Mouse (Mus musculus): ENCODE data around the gene Cds2.
"Not testable (repeated sequence)": the region's sequence is repeated elsewhere in the genome, so short reads cannot be mapped to it uniquely, and the experiment has no call there.

Cds2 gene

DNA sequence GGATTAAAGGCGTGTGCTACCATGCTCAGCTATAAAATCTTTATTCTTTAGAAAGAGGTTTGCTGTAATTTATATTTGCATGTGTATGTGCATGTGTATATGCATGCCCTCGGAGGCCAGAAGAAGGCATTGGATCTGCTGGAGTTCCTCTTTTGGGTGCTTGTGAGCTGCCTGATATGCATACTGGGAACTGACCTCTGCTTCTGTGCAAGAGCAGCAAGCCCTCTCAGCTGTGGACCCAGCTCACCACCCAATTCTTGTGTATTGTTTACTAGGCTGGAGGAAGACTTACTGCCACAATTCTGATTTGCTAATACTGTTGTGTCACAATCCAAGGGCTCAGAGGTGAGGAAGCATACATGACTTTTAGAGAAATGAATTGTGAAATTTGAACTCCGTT, 3.1 kb downstream of the Cds2 start:
- no peak for DNase-seq (ENCODE audit: low read depth)

GRCm38 (mm10) chr2:132269217-132269616, 6.3 kb downstream of the Cds2 start:
- no peak for DNase-seq (ENCODE audit: low read depth)

DNA sequence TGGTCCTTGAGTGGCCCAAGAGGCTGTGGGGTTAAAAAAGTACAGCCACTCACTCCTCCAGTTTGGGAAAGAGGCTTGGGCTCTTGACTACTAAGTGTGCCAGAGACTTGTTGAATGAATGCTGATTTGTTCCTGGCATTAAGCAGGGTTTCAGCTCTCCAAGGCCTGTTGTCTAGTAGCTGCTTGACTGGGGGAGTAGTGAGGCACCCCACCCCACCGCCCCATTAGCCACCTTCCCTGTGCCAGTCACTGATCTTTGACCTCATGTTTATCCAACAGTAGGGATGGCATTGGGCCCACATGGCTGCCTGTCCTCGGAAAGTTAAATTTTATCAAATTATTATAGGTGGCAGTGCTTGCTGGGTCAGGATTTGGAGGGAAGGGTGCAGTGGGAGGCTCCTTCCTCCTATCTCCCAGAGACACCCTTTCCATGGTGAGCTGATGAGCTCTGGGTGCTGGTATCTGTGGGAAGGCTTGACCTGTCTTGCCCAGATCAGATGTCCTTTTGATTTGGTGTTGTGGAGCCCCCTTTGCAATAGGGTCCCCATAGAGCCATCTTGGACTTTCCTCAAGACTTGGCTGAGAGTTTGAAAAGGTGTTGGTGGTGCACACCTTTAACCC, 7.5 kb downstream of the Cds2 start:
- DNase-seq (ENCODE audit: low read depth) = no peak

DNA sequence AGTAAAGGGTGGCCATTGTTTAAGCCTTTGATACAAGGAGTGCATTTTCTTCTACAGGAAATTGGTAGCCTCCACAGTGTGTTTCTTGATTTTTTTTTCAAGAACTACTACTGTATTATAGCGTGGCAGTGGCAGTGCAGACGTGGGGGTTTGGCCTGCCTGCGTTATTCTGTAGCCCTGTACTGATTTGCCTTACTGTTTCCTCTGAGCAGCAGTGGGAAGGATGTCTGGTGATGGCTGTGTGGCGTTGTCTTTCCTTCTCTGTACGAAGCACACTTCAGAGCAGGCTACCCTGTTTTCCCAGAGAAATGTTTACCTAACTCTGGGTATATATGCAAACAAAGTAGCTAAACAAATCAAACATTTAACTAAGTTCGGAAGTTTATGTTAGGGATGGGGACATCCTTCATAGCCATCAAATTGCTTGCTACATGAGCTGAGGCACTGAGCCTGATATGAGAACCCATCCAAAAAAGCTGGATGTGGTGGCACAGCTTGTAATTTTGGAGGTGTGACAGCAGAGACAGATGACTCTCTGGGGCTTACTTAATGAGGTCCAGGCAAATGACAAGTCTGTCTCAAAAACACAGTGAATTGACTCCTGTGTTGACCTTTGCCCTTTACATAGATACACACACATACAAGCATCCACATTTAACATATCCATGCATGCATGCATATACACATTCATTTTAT, 9.9 kb downstream of the Cds2 start:
- no peak for DNase-seq (ENCODE audit: low read depth)

DNA sequence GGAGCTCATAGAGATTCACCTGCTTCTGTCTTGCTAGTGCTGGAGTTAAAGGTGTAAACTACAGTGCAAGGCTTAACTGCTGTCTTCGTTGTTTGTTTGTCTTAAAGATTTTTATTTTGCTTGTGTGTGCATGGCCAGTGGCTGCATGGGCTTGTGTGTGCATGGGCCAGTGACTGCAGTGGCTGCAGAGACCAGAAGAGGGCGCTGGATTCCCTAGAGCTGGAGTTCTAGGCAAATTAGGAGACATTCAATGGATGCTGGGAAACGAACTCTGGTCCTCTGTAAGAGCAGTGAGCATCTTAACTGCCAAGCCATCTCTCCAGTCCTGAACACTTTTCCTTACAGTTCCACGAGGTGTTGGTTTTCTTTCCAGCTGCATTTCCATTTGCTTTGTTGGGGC, 12.6 kb downstream of the Cds2 start:
- no peak for DNase-seq (ENCODE audit: low read depth)

- no peak for DNase-seq (ENCODE audit: low read depth)
Measured at GRCm38 (mm10) chr2:132276249-132276648, 13.3 kb downstream of the Cds2 start.

DNA sequence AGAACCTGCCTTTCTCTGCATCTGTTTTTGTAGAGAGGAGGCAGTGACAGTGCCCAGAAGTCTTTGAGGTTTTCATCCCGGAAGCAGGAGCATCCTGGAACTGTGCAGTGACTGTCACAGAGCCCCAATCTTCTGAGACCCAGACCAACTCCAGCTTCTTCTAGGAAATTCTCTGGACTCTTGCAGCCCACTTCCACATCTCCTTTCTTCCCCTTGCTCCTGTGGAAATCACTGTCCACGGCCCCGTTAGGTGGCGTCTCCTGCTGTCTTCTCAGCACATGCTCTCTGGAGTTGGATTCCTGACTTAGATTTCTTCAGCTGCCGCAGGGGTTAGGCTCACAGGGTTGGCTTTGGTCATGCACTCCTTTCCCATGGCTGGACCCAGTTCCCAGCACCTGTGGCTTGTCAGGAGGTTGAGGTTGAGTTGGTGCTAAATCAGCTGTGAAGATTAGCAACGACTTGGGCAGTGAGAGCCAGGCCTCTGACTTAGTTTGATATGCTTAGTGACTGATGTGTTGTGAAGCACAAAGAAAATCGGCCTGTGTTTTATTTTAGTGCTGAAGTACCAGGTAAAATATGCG, 15.4 kb downstream of the Cds2 start:
- DNase-seq (ENCODE audit: low read depth) = no peak

DNA sequence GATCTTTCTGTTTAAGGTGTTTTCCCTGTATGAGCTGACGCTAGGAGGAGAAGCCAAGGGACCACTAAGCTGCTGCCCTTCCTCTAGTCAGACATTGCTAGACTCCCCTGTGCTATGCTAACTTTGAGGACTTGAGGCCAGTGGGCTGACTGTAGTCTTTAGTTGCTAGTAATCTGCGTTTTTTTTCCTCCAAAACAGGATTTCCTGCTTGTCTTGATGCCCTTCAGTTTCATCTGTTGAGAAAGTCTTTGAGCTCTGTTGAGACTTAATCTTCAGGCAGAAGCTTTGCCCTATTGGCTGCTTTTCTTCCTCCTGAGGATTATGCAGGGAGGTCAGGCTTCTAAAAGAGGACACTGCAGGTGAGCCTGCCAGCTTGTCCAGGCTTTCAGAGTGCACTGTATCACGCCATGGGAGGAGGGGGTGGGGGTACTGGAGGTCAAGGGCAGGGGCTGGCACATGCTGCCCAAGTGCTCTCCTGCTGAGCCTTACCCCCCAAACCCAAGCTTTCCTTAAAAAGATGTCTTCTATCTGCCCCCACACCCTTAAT, 16.5 kb downstream of the Cds2 start:
- no peak for DNase-seq (ENCODE audit: low read depth)

DNA sequence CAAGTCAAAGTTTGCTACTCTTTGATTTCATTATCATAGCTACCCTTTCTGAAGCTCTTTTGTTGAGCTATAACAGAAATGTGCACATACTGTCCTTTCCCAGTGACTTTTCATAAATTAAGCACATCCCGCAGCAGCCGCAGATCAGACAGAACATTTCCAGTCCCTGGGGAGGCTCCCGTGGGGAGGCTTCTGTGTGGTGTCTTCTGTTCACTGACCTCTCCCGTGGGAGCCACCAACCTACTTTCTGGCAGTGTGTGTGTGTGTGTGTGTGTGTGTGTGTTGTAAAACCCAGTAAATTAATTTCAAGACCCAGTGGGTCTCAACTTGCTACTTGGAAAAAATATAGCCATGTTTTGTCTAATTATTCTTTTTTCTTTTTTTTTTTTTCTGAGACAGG, 17.0 kb downstream of the Cds2 start:
- no peak for DNase-seq (ENCODE audit: low read depth)

DNA sequence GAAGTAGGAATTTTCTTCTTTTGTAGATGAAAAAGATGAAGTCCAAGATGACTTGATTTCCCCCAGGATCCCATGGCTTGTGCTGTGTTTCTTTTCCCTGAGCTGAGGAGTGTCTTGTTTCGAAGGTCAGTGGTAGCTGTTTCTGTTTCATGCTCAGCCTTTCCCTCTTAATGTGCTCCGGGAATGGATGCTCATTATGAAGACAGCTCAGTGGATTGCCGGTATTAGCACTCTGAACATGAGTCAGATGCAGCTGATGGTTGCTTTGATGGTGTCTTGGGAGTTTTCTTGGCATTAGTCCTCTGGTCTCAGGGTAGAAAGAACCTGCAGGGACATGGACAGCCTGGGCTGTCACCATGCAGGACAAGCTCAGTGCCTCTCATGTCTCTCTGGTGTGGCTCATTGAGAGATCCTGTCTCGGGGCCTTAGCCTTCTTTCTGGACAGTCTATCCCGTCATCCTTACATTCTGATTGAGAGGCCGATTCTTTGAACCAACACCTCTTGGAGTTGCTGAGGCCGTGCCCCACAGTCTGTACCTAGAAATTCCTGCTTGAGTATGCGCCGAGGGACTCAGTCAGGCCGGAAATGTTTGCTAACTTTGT, 17.7 kb downstream of the Cds2 start:
- DNase-seq (ENCODE audit: low read depth) = no peak

GRCm38 (mm10) chr2:132281560-132282452, 18.9 kb downstream of the Cds2 start:
- no peak for DNase-seq (ENCODE audit: low read depth)

DNA sequence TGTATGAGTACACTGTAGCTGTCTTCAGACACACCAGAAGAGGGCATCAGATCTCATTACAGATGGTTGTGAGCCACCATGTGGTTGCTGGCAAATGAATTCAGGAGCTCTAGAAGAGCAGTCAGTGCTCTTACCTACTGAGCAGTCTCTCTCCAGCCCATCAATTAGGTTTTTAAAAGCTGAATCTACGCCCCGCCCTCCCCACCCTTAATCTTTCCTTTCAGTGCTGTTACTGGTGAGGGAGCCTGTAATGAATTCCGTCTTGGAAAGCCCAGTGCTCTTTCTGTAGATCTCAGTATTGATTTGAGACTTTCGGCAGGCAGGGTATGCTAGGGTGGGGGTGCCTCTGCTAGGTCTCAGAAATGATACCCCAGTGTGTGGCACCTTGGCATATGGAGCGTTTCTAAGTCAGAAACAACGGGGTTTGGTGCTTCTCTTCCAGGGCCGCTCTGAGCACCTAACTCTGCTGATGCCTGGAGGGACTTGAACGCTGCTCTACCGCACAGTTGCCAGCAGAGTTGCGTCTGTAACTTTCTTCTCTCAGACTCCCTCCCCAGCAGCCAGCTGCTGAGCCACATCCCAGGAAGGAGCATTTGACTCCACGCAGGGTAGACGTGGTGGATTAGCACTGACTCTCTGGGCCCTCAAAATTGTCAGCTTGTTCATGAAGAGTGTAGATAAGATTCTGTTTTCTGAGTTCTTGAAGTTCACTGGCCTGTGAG, 19.7 kb downstream of the Cds2 start:
- no peak for DNase-seq (ENCODE audit: low read depth)

- no peak for DNase-seq (ENCODE audit: low read depth)
Measured at GRCm38 (mm10) chr2:132283236-132284070, 20.5 kb downstream of the Cds2 start.

GRCm38 (mm10) chr2:132284492-132285139, 21.7 kb downstream of the Cds2 start:
- DNase-seq (ENCODE audit: low read depth) = no peak

- DNase-seq (ENCODE audit: low read depth) = not testable (repeated sequence)
Measured at GRCm38 (mm10) chr2:132285722-132286121, 22.8 kb downstream of the Cds2 start.

- no peak for DNase-seq (ENCODE audit: low read depth)
Measured at GRCm38 (mm10) chr2:132286376-132287076, 23.6 kb downstream of the Cds2 start.

GRCm38 (mm10) chr2:132289213-132289612, 26.3 kb downstream of the Cds2 start:
- DNase-seq (ENCODE audit: low read depth) = not testable (repeated sequence)

DNA sequence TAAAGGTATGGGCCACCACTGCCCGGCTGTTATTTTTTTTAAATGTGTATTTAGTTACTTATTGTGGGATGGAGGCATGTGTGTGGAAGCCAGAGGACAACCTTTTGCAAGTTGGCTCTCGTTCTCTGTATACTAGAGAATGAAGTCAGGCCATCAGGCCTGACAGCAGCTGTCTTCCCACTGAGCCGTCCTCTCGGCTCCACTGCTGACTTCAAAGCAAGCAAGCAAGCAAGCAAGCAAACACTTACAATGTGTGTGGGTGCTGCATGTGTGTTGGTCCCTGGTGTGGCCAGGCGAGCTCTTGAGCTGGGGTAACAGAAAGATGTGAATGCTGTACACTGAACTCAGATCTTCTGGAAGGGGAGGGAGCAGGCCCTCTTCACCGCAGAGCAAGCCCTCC, 27.9 kb downstream of the Cds2 start:
- DNase-seq (ENCODE audit: low read depth) = no peak

DNA sequence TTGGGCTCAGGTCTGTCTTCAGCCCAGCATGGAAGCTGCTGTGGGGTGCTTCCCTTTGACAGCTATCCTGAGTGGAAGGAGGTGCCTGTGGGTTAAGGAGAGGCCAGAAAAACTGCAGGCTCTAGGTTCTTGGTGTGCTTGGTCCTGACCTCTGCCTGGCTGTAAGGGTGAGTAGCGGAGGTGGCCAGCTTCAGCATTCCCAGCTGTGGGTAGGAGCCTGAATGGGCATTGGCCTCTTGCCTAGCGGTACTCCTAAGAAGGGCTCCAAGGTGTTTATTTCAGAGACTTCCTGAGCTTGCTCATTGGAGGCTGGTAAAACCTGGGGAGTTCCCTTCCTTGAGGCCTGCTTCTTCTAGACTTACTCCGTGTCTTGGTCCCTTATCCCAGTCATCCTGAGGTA, 28.3 kb downstream of the Cds2 start:
- no peak for DNase-seq (ENCODE audit: low read depth)

Measured in c-Kit-positive CD71-negative TER-119-negative erythroid progenitor cells, embryonic 14.5 days (primary cell).